Mouse (Mus musculus) bone marrow, adult 2 months (tissue): Measurements from ENCODE around the gene Abat.

ENCODE experiments used
- CTCF ChIP-seq: fragments of 200-500 bp; IDR thresholded peaks from 2 replicates; pipeline ENCODE4 v1.5.1; 2011; ENCODE audit warnings: low read length, control low read depth; ENCODE audit not compliant: control insufficient read depth, insufficient read depth
- POLR2A ChIP-seq: fragments of 200-500 bp; IDR thresholded peaks from 2 replicates; pipeline ENCODE4 v1.6.1; 2011; ENCODE audit warnings: low read depth, mild to moderate bottlenecking, control low read depth, low read length, borderline replicate concordance; ENCODE audit not compliant: control insufficient read depth

DNA sequence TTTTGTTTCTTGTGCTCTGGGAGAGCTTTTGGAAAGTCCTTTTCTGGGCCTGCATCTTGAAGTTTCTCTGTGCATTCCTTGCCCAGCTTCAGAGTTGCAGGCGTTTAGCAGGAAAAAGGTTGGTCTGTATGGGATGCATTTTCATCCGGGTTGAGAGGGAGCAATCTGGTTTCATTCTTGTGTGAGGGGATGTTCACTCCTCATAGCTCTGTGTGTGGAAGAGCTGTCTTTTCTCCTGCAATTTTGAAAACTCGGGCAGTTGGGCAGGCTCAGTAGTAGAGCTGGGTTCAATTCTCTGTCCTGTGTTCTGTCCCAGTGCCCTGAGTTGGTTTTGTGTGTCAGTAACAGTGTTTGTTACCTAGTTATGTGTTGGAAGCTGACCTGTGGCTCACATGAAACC lies 41.1 kb downstream of the Abat start:
- TF ChIP-seq POLR2A = no peak
- no peak for TF ChIP-seq CTCF
